In genomic region chr11:121236564-121237344, GRCm38 (mm10) we compare ENCODE assay signal across 8 mouse cellular contexts. TPM values are rescaled to one million over a fixed set of nuclear protein-coding genes. Genes with fewer than 3 reads are reported as not detected.
DNase-seq lines count a peak whose midpoint lies in the region; ATAC-seq and TF ChIP-seq lines count a peak whose summit lies in the region.

TSS of gene Narf (plus strand) at chr11:121237253.

- peak; percentile 100 for DNase-seq in 416B (ENCODE audit: low read depth)
- peak; percentile 99 for DNase-seq in heart, adult 8-10 months (ENCODE audit: low spot score)
- peak; percentile 100 for DNase-seq in kidney, adult 9 months
- DNase-seq in limb, embryonic 14.5 days (ENCODE audit: low spot score), result peak; percentile 100
- DNase-seq in midbrain, postnatal 0 days (ENCODE audit: low spot score), result peak; percentile 100
- DNase-seq in spleen, postnatal 14 days (ENCODE audit: low spot score in 2 of 2), result peak; percentile 95

- ATAC-seq in embryonic facial prominence, embryonic 15.5 days (ENCODE audit: insufficient number of reproducible peaks, low FRiP score, low TSS enrichment, low read depth), result peak; percentile 100
- peak; percentile 100 for ATAC-seq in limb, embryonic 14.5 days (ENCODE audit: low FRiP score, low read depth)
- peak; percentile 100 for ATAC-seq in midbrain, postnatal 0 days (ENCODE audit: low FRiP score)

- peak within 1 kb of the TSS; percentile 92 for H3K4me3 ChIP-seq in bone marrow, adult 2 months (replicated peaks; ENCODE audit: control insufficient read depth, low read depth, low read length)
- H3K4me3 ChIP-seq in embryonic facial prominence, embryonic 15.5 days (replicated peaks), result peak within 1 kb of the TSS; percentile 61
- H3K4me3 ChIP-seq in limb, embryonic 14.5 days (replicated peaks; ENCODE audit: low read length), result peak within 1 kb of the TSS; percentile 68
- peak within 1 kb of the TSS; percentile 68 for H3K4me3 ChIP-seq in midbrain, postnatal 0 days (ENCODE audit: low read depth, low read length)

- TF ChIP-seq POLR2A in bone marrow, adult 2 months (IDR thresholded peaks at IDR 0.05; ENCODE audit: borderline replicate concordance, control insufficient read depth, low read depth, low read length), result peak; percentile 97
- peak; percentile 97; the same call in 1 of the 2 replicates for TF ChIP-seq POLR2A in limb, embryonic 14.5 days (IDR thresholded peaks at IDR 0.05; ENCODE audit: borderline replicate concordance, extremely low read depth, insufficient read depth, insufficient read length)

- H3K27ac ChIP-seq in bone marrow, adult 2 months (ENCODE audit: control insufficient read depth, insufficient read depth, low read depth, low read length, poor library complexity), result peak within 1 kb of the TSS; percentile 96
- peak within 1 kb of the TSS; percentile 100 for H3K27ac ChIP-seq in embryonic facial prominence, embryonic 15.5 days (replicated peaks)
- H3K27ac ChIP-seq in limb, embryonic 14.5 days (replicated peaks; ENCODE audit: low read depth, low read length), result peak within 1 kb of the TSS; percentile 98
- H3K27ac ChIP-seq in midbrain, postnatal 0 days (ENCODE audit: low read depth, low read length), result peak within 1 kb of the TSS; percentile 83

- peak; percentile 56; the same call in 1 of the 2 replicates for TF ChIP-seq CTCF in bone marrow, adult 2 months (IDR thresholded peaks at IDR 0.05; ENCODE audit: control insufficient read depth, insufficient read depth, low read length)
- TF ChIP-seq CTCF in midbrain, postnatal 0 days (IDR thresholded peaks at IDR 0.05), result peak; percentile 87

- under 1% methylated on average over 50 of the region's 50 CpGs for WGBS in bone marrow, adult 2 months
- WGBS in embryonic facial prominence, embryonic 15.5 days, result under 1% methylated on average over 50 of the region's 50 CpGs
- under 1% methylated on average over 50 of the region's 50 CpGs for WGBS in limb, embryonic 14.5 days
- under 1% methylated on average over 50 of the region's 50 CpGs for WGBS in midbrain, postnatal 0 days

- peak within 1 kb of the TSS; percentile 51 for H3K4me2 ChIP-seq in embryonic facial prominence, embryonic 15.5 days (replicated peaks)
- peak within 1 kb of the TSS; percentile 52 for H3K4me2 ChIP-seq in limb, embryonic 14.5 days (replicated peaks; ENCODE audit: low read depth, low read length, severe bottlenecking)
- peak within 1 kb of the TSS; percentile 65 for H3K4me2 ChIP-seq in midbrain, postnatal 0 days (ENCODE audit: low read depth, low read length, poor library complexity, severe bottlenecking)

- peaks cover 21% of the 10 kb centered on the region; the same call in 1 of the 2 replicates for H3K36me3 ChIP-seq in embryonic facial prominence, embryonic 15.5 days
- H3K36me3 ChIP-seq in limb, embryonic 14.5 days (ENCODE audit: control insufficient read depth, insufficient read depth, low read length), result peaks cover 32% of the 10 kb centered on the region
- peaks cover 7% of the 10 kb centered on the region; the same call in 1 of the 2 replicates for H3K36me3 ChIP-seq in midbrain, postnatal 0 days (ENCODE audit: insufficient read depth, low read length)

- no peaks in the 10 kb centered on the region for H3K9me3 ChIP-seq in embryonic facial prominence, embryonic 15.5 days (replicated peaks)
- no peaks in the 10 kb centered on the region for H3K9me3 ChIP-seq in limb, embryonic 14.5 days (ENCODE audit: control insufficient read depth, low read length)
- H3K9me3 ChIP-seq in midbrain, postnatal 0 days (ENCODE audit: low read length), result no peaks in the 10 kb centered on the region

- no peaks in the 10 kb centered on the region for H3K27me3 ChIP-seq in embryonic facial prominence, embryonic 15.5 days
- H3K27me3 ChIP-seq in limb, embryonic 14.5 days (ENCODE audit: control insufficient read depth, insufficient read depth, low read length), result no peaks in the 10 kb centered on the region
- H3K27me3 ChIP-seq in midbrain, postnatal 0 days (ENCODE audit: insufficient read depth, low read length), result no peaks in the 10 kb centered on the region

- peak within 1 kb of the TSS; percentile 85 for H3K9ac ChIP-seq in embryonic facial prominence, embryonic 15.5 days
- peak within 1 kb of the TSS; percentile 78 for H3K9ac ChIP-seq in limb, embryonic 14.5 days (ENCODE audit: low read depth, low read length, severe bottlenecking)
- H3K9ac ChIP-seq in midbrain, postnatal 0 days (replicated peaks; ENCODE audit: low read length, poor library complexity, severe bottlenecking), result peak within 1 kb of the TSS; percentile 72

- peaks cover 1% of the 10 kb centered on the region; the same call in 1 of the 2 replicates for H3K4me1 ChIP-seq in bone marrow, adult 2 months (ENCODE audit: control insufficient read depth, insufficient read depth, low read length)
- peaks cover 18% of the 10 kb centered on the region for H3K4me1 ChIP-seq in embryonic facial prominence, embryonic 15.5 days
- H3K4me1 ChIP-seq in limb, embryonic 14.5 days (ENCODE audit: control insufficient read depth, insufficient read depth, low read length), result peaks cover 20% of the 10 kb centered on the region
- H3K4me1 ChIP-seq in midbrain, postnatal 0 days (ENCODE audit: insufficient read depth, low read length), result peaks cover 8% of the 10 kb centered on the region; the same call in 1 of the 2 replicates

RNA-seq across cellular contexts. Expression of gene Narf, which starts in this region (rescaled TPM):
- polyA plus RNA-seq in bone marrow, adult 2 months (2011; ENCODE audit: insufficient read depth, insufficient read length, low replicate concordance, missing spikeins), result 30.0 and 41.2 TPM in 2 replicates
- 53.8 and 56.2 TPM in 2 replicates for polyA plus RNA-seq in embryonic facial prominence, embryonic 15.5 days (2015; fragmentation: Nextera tagmentation; extraction: Ambion mirVana)
- total RNA-seq in heart, adult 8-10 months (2022), result 100 to 1,000 TPM in 1 of 4 experiments, 10 to 100 TPM in 3; 81.7 to 123 (median 97.8) TPM
- polyA plus RNA-seq in limb, embryonic 14.5 days (2012; rRNA removed), result 44.1 and 52.3 TPM in 2 replicates
- 49.4 and 58.5 TPM in 2 replicates for polyA plus RNA-seq in limb, embryonic 14.5 days (2014; fragmentation: Nextera tagmentation; extraction: Ambion mirVana)
- 112 and 129 TPM in 2 replicates for total RNA-seq in midbrain, postnatal 0 days (2014; rRNA removed)
- polyA plus RNA-seq in midbrain, postnatal 0 days (2015; fragmentation: Nextera tagmentation; extraction: Ambion mirVana), result 37.4 and 38.0 TPM in 2 replicates

Comparison
In these comparisons a context has a peak if more than half of its experiments do, and no peak if none do; other contexts are left out.
1. Peak in every context shown above with its lines: DNase-seq, ATAC-seq, H3K4me3 ChIP-seq and H3K27ac ChIP-seq.